Mouse (Mus musculus) left cerebral cortex, adult 2 months (tissue): Measurements from ENCODE around the gene Paxbp1. TPM values are rescaled to one million over a fixed set of nuclear protein-coding genes. Genes with fewer than 3 reads are reported as not detected.
"Not testable (repeated sequence)": the region's sequence is repeated elsewhere in the genome, so short reads cannot be mapped to it uniquely, and the experiment has no call there.

ENCODE experiments used
- DNase-seq, 2 experiments: peaks; one replicate each; pipeline ENCODE4 v3.0.0; 2021 to 2022; ENCODE audit warnings: low spot score in 2 of 2, mixed read lengths in 1 of 2; ENCODE audit errors: extremely low spot score in 1 of 2
- H3K27ac ChIP-seq: fragments of 200-600 bp; 2 replicates; pipeline ENCODE4 v1.8.1; 2022
- H3K4me3 ChIP-seq: fragments of 200-600 bp; 2 replicates; pipeline ENCODE4 v1.8.1; 2022
- CTCF ChIP-seq: fragments of 200-600 bp; IDR thresholded peaks from 2 replicates; pipeline ENCODE4 v1.8.1; 2022; ENCODE audit warnings: antibody characterized with exemption, mild to moderate bottlenecking, moderate library complexity
- intact Hi-C: fragments of 180-260 bp; cut with DNase I; formaldehyde crosslinking; loops from one replicate; pipeline ENCODE4 v1.15.1; 2025
- long read RNA-seq, 2 experiments: library from polyadenylated mRNA; stranded (forward); transcript quantifications; one replicate each; pipeline ENCODE4 v2.0.0; 2021; ENCODE audit warnings: borderline mapping rate in 2 of 2
- total RNA-seq, 2 experiments: library from RNA; stranded (reverse); gene quantifications; 2 replicates each; pipeline ENCODE4 v1.2.3; 2021

Gene Paxbp1
- total RNA-seq: 10 to 100 TPM; 66.1 to 76.5 TPM
- long read RNA-seq, experiment 1, transcript Paxbp1-201 (18 exons, 2,732 nt): minor isoform, 9 of 61 reads
- long read RNA-seq, experiment 1, transcript Paxbp1-202 (18 exons, 3,973 nt): major isoform, 15 of 61 reads
- long read RNA-seq, experiment 1, partial matches to known transcripts: 4 of 61 reads
- long read RNA-seq, experiment 1, other reads (novel, unspliced or antisense): 33 of 61 reads
- long read RNA-seq, experiment 2, transcript Paxbp1-202 (18 exons, 3,973 nt): major isoform, 13 of 72 reads
- long read RNA-seq, experiment 2, partial matches to known transcripts: 4 of 72 reads
- long read RNA-seq, experiment 2, other reads (novel, unspliced or antisense): 52 of 72 reads

GRCm38 (mm10) chr16:91044270-91045182 lies at the start of gene Paxbp1:
TSS of gene Paxbp1 (minus strand) at chr16:91044543.
- Histone ChIP-seq H3K4me3 (peak within 1 kb of the TSS; percentile 92), H3K27ac (peak within 1 kb of the TSS; percentile 96)
- peak; percentile 99 for DNase-seq
- TF ChIP-seq CTCF: peak; percentile 97
- intact Hi-C loops: loop anchor here (1.0 to 10.0 kb wide), 4 partner anchors 12 to 600 kb away; partner anchors contain the start of genes Gart, Son and Synj1

DNA sequence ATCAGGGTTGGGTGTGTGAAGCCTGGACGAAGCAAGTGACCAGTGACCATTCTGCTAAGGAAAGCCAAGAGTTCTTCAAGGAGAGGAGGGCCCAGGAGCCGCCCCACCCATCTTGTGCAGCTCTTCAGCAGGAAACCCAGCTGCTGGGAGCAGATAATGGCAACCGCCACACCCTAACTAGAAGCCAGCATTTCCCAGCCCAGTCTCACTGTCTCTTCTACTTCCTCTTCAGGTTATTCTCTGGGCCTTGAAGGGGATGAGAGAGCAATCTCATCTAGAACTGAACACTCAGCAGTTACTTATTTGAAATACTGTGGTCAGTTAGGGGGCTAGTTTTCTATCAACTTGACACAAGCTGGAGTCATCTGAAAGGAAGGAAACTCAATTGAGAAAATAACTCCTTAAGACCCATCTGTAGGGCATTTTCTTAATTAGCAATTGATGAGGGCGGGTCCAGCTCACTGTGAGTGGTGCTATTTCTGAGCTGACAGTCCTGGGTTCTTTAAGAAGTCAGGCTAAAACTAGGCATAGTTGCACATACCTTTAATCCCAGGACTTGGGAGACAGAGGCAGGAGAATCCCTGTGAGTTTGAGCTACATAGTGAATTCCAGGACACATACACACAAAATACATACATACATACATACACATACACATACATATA lies 42.4 kb upstream of the Paxbp1 start:
- Histone ChIP-seq H3K27ac (no peak overlapping the region), H3K4me3 (no peak overlapping the region)
- no peak for TF ChIP-seq CTCF
- intact Hi-C loops: loop anchor here (10.0 kb wide), 1 partner anchor 228 kb away; no protein-coding TSS in a partner anchor
- no peak for DNase-seq

- DNase-seq: no peak
- Histone ChIP-seq H3K4me3 (no peak overlapping the region), H3K27ac (no peak overlapping the region)
- intact Hi-C loops: loop anchor here (10.0 kb wide), 1 partner anchor 229 kb away; no protein-coding TSS in a partner anchor
- no peak for TF ChIP-seq CTCF
Observed at GRCm38 (mm10) chr16:91085239-91085825, 41.0 kb upstream of the Paxbp1 start.

GRCm38 (mm10) chr16:91084307-91085238 lies 40.2 kb upstream of the Paxbp1 start:
- H3K27ac ChIP-seq: no peak overlapping the region
- TF ChIP-seq CTCF: no peak
- intact Hi-C loops: loop anchor here (10.0 kb wide), 1 partner anchor 230 kb away; no protein-coding TSS in a partner anchor
- DNase-seq: no peak
- no peak overlapping the region for H3K4me3 ChIP-seq

DNA sequence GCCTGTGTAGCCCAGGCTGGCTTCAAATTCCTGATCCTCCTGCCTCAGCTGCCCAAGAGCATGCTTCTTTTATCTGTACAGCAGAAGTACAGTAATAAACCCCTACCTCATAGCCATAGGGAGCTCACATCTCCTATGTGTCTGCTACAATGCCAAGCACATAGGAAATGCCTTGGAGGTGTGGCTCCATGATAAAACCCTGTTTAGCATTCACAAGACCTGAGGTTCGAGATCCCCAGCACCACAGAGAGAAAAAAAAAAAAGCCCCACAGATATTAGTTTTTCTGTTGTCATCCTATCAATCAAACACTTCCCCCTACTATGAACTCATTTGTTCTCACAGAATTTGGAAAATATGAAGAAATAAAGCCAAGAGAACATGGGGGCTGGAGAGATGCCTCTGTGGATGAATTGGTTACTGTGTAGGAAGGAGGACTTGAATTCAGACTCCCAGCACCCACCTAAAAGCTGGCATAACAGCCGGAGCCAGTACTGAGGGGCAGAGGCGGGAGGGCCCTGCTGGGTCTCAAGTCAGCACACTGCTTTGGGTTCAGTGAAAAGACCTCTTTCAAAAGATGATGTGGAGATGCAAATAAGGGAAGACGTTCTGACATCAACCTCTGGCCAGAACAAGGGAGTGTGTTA lies 38.8 kb upstream of the Paxbp1 start:
- no peak for DNase-seq
- TF ChIP-seq CTCF: no peak
- no peak overlapping the region for H3K4me3 ChIP-seq
- intact Hi-C loops: loop anchor here (10.0 kb wide), 1 partner anchor 232 kb away; no protein-coding TSS in a partner anchor
- H3K27ac ChIP-seq: no peak overlapping the region

DNA sequence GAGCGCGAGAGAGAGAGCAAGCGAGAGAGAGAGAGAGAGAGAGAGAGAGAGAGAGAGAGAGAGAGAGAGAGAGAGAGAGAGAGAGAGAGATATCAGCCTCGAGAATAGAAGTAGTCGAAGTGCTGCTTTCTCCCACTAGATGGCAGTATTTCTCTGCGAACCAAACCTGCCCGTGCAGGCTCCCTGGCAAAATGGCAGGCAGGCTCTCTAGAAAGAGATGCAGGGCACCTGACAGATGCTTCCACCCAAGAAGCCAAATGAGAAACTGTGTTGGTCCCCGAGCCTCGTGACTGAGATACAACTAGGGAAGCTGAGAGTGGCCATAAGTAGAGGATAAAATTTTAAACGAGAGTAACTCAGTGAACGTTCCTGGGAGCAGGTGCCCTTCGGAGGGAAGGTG lies 37.2 kb upstream of the Paxbp1 start:
- peak; percentile 70 for TF ChIP-seq CTCF
- peak; percentile 65 to 71 for DNase-seq
- Histone ChIP-seq H3K4me3 (no peak overlapping the region), H3K27ac (no peak overlapping the region)
- intact Hi-C loops: loop anchor here (1.0 to 10.0 kb wide), 2 partner anchors 233 to 271 kb away; no protein-coding TSS in a partner anchor

GRCm38 (mm10) chr16:91076180-91076579 lies 31.8 kb upstream of the Paxbp1 start:
- peak; percentile 18; the same call in 1 of the 2 replicates for TF ChIP-seq CTCF
- no peak overlapping the region for H3K4me3 ChIP-seq
- intact Hi-C loops: no loop called here
- H3K27ac ChIP-seq: no peak overlapping the region
- no peak for DNase-seq

- H3K4me3 ChIP-seq, H3K27ac ChIP-seq, intact Hi-C loops, DNase-seq: not testable (repeated sequence)
Observed at GRCm38 (mm10) chr16:91075423-91075822, 31.1 kb upstream of the Paxbp1 start.

GRCm38 (mm10) chr16:91073163-91073892 lies 29.0 kb upstream of the Paxbp1 start:
- no peak overlapping the region for H3K27ac ChIP-seq
- H3K4me3 ChIP-seq: no peak overlapping the region
- peak; percentile 79 for TF ChIP-seq CTCF
- peak; percentile 86 to 88 for DNase-seq
- intact Hi-C loops: loop anchor here (1.0 to 5.0 kb wide), 2 partner anchors 29 to 121 kb away; partner anchors contain the start of gene Paxbp1
